Mouse (Mus musculus): ENCODE measurements around the gene Cox18. TPM values are rescaled to one million over a fixed set of nuclear protein-coding genes. Genes with fewer than 3 reads are reported as not detected.

The Cox18 gene
- polyA plus RNA-seq (2017; shearing (Covaris generic)): 13.2 TPM

DNA sequence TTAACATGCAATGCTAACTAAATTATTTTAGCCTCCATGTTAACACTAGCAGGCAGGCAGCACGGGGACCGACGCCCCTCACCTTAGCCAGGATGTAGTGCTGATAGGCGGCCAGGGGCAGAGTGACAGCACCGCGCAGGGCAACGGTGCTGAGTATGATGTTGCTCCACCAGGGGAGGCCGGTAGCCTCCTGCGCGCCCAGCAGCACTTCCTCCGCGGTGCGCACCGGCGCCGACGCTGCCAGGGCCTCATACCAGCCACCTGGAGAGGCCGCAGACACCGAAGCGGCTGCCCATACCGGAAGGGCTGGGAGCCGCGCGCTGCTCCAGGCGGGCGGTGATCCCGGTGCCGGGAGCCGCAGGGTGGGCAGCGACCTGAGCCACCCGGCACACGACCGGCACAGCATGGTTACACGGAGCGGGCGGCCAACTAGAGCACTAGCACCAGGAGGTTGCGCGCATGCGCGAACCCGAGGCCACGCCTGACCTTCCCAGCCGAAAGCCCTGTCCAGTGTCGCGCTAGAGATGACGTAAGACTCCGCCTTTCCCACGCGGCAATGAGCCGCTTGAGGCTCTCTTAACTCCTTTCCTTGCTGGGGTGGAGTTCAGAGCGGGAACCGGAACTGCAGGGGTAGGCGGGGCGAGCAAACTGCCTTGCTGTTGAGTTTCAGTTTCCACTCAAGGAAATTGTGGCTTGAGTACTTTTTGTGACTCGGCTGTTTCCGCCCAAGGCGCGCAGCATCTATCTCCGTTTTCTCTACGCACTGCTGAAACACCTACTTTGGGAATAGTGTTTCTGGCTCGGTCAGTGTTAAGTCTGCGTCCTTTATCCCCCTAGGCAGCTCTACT is at the start of gene Cox18:
Gene Cox18 (minus strand): TSS at position 468 of the 848 bp plus-strand sequence.

Other genes starting within 250 kb of the Cox18 start
- 27.3 TPM for gene Ankrd17, start 142.6 kb upstream of the Cox18 start, polyA plus RNA-seq (2017; shearing (Covaris generic))
- 0.93 TPM for gene Gm9958, start 143.2 kb upstream of the Cox18 start, polyA plus RNA-seq (2017; shearing (Covaris generic))
- gene Alb, start 236.9 kb upstream of the Cox18 start, polyA plus RNA-seq (2017; shearing (Covaris generic)): not detected